Mouse (Mus musculus) right cerebral cortex, adult 18-20 months (tissue): ENCODE measurements around the gene Ccdc85b.

Experiments
- DNase-seq: peaks from one replicate; pipeline ENCODE4 v3.0.0; 2022; ENCODE audit warnings: mixed read lengths

The Ccdc85b gene

GRCm38 (mm10) chr19:5451766-5452165 is 5.9 kb downstream of the Ccdc85b start:
- no peak for DNase-seq

GRCm38 (mm10) chr19:5449673-5450072 is 8.0 kb downstream of the Ccdc85b start:
- DNase-seq: no peak

- DNase-seq: no peak
Measured at GRCm38 (mm10) chr19:5448354-5449150, 9.1 kb downstream of the Ccdc85b start.

GRCm38 (mm10) chr19:5447515-5448353 is 10.0 kb downstream of the Ccdc85b start, which contains the start of gene Fosl1:
Gene Fosl1 (plus strand): TSS chr19:5447547.
- peak; percentile 74 for DNase-seq

- DNase-seq: no peak
Measured at GRCm38 (mm10) chr19:5445747-5446146, 11.9 kb downstream of the Ccdc85b start.

- no peak for DNase-seq
Measured at GRCm38 (mm10) chr19:5444954-5445353, 12.7 kb downstream of the Ccdc85b start.

- no peak for DNase-seq
Measured at GRCm38 (mm10) chr19:5444371-5444908, 13.3 kb downstream of the Ccdc85b start.

GRCm38 (mm10) chr19:5433951-5434350 is 23.7 kb downstream of the Ccdc85b start:
- DNase-seq: no peak

GRCm38 (mm10) chr19:5432992-5433852 is 24.5 kb downstream of the Ccdc85b start:
- DNase-seq: no peak

- no peak for DNase-seq
Measured at GRCm38 (mm10) chr19:5431911-5432464, 25.7 kb downstream of the Ccdc85b start.

- no peak for DNase-seq
Measured at GRCm38 (mm10) chr19:5430408-5430807, 27.3 kb downstream of the Ccdc85b start.

- no peak for DNase-seq
Measured at GRCm38 (mm10) chr19:5429806-5430205, 27.9 kb downstream of the Ccdc85b start.

GRCm38 (mm10) chr19:5429219-5429618 is 28.5 kb downstream of the Ccdc85b start:
- DNase-seq: no peak

- DNase-seq: no peak
Measured at GRCm38 (mm10) chr19:5428083-5428482, 29.6 kb downstream of the Ccdc85b start.

- no peak for DNase-seq
Measured at GRCm38 (mm10) chr19:5426640-5427290, 30.9 kb downstream of the Ccdc85b start.

GRCm38 (mm10) chr19:5425906-5426565 is 31.7 kb downstream of the Ccdc85b start:
- no peak for DNase-seq

GRCm38 (mm10) chr19:5424782-5425741 is 32.6 kb downstream of the Ccdc85b start, which contains the start of the genes Drap1 and AI837181:
Gene Drap1 (minus strand): TSS chr19:5424979.
Gene AI837181 (plus strand): TSS chr19:5425144.
- DNase-seq: peak; percentile 95

- DNase-seq: peak; percentile 26
Measured at GRCm38 (mm10) chr19:5424092-5424781, 33.5 kb downstream of the Ccdc85b start.

GRCm38 (mm10) chr19:5423561-5423960 is 34.1 kb downstream of the Ccdc85b start:
- DNase-seq: no peak
